Mouse (Mus musculus) left cerebral cortex, postnatal 14 days (tissue): ENCODE data around the gene Zscan4e. TPM values are rescaled to one million over a fixed set of nuclear protein-coding genes. Genes with fewer than 3 reads are reported as not detected.
"Not testable (repeated sequence)": the region's sequence is repeated elsewhere in the genome, so short reads cannot be mapped to it uniquely, and the experiment has no call there.

ENCODE experiments used
- DNase-seq, 2 experiments: peaks; one replicate each; pipeline ENCODE4 v3.0.0; 2021 to 2022; ENCODE audit warnings: low spot score in 2 of 2, mixed read lengths in 1 of 2
- intact Hi-C: fragments of 180-260 bp; cut with DNase I; formaldehyde crosslinking; loops from one replicate; pipeline ENCODE4 v1.15.1; 2025
- long read RNA-seq, 2 experiments: library from polyadenylated mRNA; stranded (forward); transcript quantifications; one replicate each; pipeline ENCODE4 v2.0.0; 2021
- microRNA-seq, 2 experiments: library from miRNA; unstranded; fragments of <30 nt; microRNA quantifications; one replicate each; pipeline ENCODE4 v1.2.0; 2022
- total RNA-seq, 2 experiments: library from RNA; stranded (reverse); gene quantifications; 2 replicates each; pipeline ENCODE4 v1.2.3; 2021

Gene Zscan4e
- total RNA-seq: not detected
- long read RNA-seq, experiment 1: 0 reads
- long read RNA-seq, experiment 2: 0 reads

DNA sequence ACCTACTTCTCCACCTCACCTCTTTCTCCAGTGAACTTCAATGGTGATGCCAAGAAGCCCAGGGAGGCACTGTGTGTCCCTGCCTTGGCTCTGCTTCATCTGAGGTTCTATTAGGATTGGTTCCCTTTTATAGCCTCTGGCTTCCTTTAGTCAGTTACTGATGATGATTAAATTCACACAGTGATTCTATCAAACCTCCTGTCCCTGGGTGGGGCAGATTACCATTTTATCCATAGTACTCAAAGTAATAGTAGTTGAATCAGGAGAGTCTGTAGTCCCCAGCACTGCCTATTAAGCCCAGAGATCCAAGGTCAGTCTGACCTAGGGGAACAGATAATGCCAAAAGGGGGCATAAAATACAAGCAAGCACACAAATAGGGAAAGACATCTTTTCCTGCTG is at the start of gene Zscan4e:
Gene Zscan4e (minus strand): TSS at position 101 of the 400 bp plus-strand sequence.
- intact Hi-C loops, DNase-seq: not testable (repeated sequence)

Small RNAs within 50 kb of the gene (microRNA-seq; reads per million reads assigned to microRNA genes)
- gene Gm23087 (0 reads per million in 2 experiments), gene Gm26248 (0 reads per million in 2 experiments)

Other genes starting within 250 kb of the Zscan4e start
- not detected for gene Zscan4-ps1, start 241.0 kb downstream of the Zscan4e start, total RNA-seq
- gene Zscan4d, start 144.5 kb downstream of the Zscan4e start, total RNA-seq: not detected
- gene Zscan4f, start 87.2 kb upstream of the Zscan4e start, total RNA-seq: not detected
- not detected for gene Zscan4-ps2, start 203.6 kb upstream of the Zscan4e start, total RNA-seq